Mouse (Mus musculus): ENCODE measurements around the gene AF067061.
"Not testable (repeated sequence)": the region's sequence is repeated elsewhere in the genome, so short reads cannot be mapped to it uniquely, and the experiment has no call there.

The AF067061 gene

DNA sequence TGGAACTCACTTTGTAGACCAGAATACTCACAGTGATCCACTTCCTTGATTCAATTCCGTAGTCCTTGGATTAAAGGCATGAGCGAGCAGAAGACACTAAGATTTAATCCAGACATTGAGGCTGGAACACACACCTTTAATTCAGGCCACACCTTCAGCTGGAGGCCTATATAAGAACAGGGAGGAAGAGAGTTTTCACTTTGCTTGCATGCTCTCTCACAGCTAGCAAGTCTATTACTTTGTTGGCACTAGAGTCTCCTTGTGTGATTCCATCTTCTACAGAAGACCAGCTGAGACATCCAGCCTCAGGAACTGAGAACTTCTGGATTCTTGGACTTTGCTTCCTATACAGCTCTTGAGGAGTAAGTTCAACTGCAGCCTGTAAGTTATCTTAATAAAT, at the start of gene AF067061:
AF067061 (plus strand) TSS at position 245 of the 400 bp plus-strand sequence.
- DNase-seq (ENCODE audit: low spot score) = not testable (repeated sequence)

DNA sequence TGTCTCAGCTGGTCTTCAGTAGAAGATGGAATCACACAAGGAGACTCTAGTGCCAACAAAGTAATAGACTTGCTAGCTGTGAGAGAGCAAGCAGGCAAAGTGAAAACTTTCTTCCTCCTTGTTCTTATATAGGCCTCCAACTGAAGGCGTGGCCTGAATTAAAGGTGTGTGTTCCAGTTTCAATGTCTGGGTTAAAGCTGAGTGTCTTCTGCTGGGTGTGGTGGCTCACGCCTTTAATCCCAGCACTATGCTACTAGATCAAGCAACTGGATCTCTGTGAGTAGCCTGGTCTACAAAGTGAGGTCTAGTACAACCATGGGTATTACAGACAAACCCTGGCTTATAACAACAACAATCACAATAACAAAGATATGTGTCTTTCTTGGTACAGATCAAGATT, 47.1 kb upstream of the AF067061 start, which contains the start of gene Gm21762:
Gm21762 (minus strand) TSS at position 101 of the 400 bp plus-strand sequence.
- DNase-seq (ENCODE audit: low spot score) = not testable (repeated sequence)

DNA sequence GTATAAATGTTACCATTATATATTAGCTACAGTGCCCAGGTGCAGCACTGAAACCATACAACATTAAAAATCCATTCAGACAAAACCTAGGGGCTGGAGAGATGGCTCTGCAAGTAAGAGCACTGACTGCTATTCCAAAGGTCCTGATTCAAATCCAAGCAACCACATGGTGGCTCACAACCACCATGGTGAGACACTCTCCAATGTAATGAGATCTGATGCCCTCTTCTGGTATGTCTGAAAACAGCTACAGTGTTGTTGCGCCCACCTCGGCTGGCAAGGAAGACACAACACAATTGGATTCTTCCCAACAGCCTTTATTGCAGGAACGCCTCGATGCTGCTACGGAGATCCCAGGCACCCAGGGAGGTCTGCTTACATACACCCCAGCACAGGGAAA, 42.0 kb upstream of the AF067061 start:
- DNase-seq (ENCODE audit: low spot score) = not testable (repeated sequence)

DNA sequence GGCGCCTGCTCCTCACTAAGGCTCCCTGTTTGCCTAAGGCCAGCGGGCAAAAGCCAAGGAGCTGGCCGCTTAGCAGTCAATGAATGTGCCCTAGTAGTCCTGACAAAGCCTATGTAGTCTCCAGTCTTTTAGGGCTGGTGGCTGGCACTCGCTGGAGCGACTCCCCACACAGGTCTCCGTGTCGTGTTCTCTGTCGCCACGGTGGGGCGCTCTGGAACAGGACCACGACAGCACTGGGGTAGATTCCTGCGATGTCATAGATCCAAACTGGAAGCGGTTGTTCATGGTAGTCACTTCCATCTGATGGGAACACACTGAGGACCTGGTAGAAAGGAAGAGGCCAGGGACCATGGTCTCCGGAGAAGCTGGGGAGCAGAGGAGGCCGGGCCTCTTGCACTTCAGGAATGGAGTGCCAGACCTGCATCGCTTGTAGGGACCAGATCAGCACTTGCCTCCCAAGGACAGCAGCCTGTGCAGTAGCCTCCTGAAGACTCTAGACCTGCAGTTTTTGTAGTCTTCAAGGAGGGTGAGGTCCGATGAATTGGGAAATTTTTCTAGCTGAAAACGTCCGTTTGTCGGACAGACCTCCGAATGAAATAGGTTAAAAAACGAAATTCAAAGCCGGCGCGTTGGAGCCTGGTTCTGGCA, 39.8 kb upstream of the AF067061 start:
- not testable (repeated sequence) for DNase-seq (ENCODE audit: low spot score)

DNA sequence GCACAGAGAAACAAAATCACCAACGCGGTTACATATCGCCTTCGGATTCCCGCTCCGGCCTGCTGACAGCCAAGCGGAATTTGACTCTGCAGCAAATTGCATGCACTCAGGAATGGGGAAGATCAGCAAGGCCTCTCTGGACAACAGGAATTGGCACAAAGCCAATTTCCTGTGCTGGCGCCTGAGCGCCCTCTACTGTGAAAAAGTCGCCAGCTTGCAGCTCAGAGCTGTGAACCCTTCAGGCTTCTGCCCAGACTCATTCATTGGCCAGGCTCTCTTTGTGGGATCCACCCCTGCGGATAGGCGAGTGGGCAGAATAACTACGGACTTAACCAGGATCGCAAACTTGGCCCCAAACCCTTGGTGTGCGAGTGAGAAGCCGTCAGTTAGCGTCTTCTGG, 31.1 kb upstream of the AF067061 start:
- not testable (repeated sequence) for DNase-seq (ENCODE audit: low spot score)

DNA sequence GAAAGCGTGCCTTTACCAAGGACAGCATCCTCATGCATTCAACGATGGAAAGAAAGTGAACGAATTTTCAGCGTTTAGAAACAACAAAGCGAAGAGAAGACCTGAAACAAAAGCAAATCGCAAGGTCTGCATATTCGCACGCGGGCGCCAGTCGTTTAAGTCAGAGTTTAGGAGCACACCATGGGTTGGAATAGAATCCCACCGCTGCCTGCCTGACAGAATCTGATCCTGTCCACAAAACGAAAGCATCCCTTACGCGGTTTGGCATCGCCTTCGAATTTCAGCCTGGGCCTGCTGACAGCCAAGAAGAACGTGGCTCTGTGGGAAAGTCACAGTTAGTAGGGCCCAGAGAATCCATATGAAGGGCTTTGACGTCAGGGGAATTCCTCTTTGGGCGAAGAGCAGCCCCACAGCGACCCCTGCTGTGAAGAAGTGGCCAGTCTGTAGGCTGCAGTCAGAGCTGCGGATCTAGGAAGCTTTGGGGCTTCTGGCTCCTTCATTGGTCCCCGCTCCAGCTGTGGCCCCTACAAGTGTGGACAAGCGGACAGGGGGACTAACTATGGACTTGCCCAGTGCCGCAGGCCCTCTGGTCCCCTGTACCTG, 30.4 kb upstream of the AF067061 start:
- not testable (repeated sequence) for DNase-seq (ENCODE audit: low spot score)

DNA sequence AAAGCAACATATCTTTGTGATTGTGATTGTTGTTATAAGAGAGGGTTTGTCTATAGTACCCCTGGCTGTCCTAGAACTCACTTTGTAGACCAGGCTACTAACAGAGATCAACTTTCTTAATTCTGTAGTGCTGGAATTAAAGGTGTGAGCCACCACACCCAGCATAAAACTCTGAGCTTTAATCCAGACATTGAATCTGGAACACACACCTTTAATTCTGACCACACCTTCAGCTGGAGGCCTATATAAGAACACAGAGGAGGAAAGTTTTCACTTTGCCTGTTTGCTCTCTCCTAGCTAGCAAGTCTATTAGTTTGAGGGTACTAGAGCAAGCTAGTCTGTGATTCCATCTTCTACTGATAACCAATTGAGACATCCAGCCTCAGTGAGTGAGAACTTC, 24.1 kb upstream of the AF067061 start, which contains the start of gene Gm21731:
Gm21731 (plus strand) TSS at position 301 of the 400 bp plus-strand sequence.
- DNase-seq (ENCODE audit: low spot score) = not testable (repeated sequence)

DNA sequence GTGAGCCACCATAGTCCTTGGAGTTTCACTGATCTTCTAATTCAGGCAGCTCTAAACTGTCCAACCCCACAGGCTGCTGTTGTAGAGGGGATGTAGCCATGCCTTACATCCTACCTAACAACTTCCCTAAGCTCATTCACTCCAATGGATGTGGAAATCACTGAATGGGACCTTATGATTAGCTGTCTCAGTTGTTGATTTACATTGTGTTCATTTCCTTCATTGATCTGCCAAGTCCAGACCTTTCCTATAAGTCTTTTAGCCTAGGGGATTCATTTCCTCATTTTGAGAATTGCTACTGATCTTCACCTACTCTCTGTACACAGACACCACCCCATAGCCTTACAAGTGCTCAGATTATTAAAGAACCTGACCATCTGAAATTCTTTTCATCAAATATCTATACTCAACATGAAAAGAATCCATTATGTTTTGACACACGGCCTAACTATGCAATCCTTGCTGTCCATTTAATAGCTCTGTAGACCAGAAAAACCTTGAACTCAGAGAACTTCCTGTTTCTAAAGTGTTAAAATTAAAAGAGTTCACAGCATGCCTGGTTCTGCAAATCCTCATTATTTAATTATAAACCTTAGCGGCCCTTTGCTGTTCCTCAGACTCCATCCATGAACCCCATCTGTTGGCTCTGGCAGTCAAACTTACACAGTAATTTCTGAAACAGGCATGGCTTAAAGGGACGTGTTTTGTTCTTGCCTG, 11.5 kb upstream of the AF067061 start:
- DNase-seq (ENCODE audit: low spot score) = not testable (repeated sequence)

DNA sequence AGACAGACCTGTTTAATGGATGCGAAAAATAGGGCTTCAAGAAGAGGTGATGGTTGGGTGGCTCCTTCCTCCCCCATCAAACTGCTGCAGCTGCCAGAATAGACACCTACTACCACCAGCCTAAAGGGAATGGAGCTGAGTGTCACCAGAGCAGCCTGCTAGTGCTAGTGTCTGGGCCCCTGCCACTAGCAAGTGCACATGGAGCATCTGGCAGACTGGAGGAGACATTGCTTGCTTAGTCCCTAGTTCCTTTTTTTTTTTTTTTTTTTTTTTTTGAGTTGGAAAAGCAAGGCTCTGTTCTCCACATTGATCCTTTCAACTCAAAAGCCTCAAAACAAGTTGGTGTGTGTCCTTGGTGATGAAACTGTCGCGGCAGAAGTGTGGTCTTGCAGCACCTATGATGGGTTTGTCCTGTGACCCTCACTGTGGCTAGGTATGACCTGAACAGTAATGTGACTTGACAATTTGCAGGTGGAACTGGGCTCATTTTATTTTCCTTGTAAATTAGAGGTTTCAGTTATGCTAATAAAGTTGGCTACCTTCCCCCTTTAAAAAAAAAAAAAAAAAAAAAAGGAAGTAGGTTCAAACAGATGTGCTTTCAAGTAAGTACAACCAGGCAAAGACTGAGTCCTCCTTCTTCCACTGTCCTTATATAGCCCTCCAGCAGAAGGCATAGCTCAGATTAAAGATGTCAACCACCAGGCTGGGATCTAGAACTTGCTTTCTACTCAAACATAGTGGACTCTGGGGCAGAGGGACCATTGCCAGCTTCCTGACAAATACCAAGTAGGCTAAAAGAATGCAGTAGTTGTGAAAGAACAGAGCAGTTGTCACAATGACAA, 3.9 kb upstream of the AF067061 start:
- not testable (repeated sequence) for DNase-seq (ENCODE audit: low spot score)

DNA sequence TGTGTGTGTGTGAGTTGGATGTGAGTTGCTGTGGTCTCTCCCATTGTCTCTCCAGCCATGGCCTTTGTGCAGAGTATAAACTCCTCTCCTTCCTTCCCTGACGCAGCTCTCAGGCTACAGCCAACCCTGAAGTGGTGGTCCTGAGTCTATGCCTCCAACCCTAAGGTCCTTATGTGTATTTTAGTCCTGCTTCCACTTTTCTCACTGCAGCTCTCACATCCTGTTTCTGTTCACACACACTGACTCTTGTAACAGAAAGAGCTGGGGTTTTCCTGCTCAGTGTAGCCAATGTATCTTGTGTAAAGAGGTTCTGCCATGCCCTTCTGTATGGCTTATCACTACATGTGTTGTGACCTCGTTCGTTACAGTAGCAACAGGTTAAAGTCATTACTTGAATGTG, 3.2 kb upstream of the AF067061 start:
- not testable (repeated sequence) for DNase-seq (ENCODE audit: low spot score)

DNA sequence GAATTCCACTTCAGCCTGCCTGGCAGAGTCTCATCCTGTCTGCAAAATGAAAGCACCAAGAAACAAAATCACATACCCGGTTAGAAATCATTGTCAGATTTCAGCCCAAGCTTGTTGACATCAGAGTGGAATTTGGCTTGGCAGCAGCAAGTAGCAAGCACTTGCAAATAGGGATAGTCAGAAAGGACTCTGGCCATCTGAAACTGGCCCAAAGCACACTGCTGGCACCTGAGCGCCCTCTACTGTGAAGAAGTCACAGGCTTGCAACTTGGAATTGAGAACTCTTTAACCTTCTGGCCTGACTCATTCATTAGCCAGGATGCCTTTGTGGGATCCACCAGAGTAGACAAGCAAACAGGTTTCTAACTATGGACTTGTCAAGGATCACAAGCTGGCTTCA, 14.9 kb downstream of the AF067061 start:
- DNase-seq (ENCODE audit: low spot score) = not testable (repeated sequence)

DNA sequence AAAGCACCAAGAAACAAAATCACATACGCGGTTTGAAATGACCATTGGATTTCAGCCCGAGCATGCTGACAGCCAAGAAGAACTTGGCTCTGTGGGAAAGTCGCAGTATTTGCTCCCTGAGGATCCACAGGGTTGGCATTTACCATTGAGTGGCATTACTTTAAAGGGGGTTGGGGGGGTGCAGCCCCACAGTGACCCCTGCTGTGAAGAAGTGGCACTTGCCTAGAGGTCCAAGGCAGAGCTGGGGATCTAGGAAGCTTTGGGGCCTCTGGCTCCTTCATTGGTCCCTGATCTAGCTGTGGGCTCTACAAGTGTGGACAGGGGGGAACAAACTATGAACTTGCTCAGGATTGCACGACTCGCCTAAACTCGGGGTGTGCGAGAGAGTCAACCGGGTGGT, 15.9 kb downstream of the AF067061 start:
- no peak for DNase-seq (ENCODE audit: low spot score)

DNA sequence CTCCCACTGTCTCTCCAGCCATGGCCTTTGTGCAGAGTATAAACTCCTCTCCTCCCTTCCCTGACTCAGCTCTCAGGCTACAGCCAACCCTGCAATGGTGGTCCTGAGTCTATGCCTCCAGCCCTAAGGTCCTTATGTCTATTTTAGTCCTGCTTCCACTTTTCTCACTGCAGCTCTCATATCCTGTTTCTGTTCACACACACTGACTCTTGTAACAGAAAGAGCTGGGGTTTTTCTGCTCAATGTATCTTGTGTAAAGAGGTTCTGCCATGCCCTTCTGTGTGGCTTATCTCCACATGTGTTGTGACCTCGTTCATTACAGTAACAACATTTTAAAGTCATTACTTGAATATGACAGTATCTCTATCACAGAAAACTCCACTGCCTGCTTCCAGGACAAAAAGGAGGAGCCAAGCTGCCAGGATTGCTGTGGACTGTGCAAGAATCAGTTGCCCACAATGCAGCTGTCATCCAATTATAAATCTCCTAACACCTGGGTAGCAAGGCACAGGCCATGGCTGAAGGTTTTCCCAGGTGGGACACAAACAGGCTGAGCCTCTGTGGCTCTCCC, 36.5 kb downstream of the AF067061 start:
- DNase-seq (ENCODE audit: low spot score) = no peak

DNA sequence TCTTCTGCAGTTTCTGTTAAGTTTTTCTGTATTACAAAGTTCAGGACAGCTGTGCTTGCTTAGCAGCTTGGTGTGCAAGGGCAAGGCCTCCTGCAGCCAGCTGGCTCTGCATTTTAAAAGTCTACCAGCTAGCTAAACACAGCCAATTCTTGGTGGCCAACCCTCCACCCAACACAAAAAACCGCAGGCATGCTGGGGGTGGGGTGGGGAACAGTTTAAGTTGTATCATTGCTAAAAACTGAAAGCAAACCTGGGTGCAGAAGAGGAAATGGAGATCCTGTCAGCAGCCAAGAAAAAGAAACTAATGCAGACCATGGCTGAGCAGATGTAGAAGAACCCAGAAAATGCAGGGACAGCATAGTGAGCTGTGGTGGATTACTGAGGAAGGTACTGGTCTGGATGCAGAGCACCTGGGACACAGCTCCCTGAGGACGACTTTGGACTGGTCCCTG, 37.1 kb downstream of the AF067061 start, which contains the start of gene BC147527:
BC147527 (plus strand) TSS at position 402 of the 452 bp plus-strand sequence.
- no peak for DNase-seq (ENCODE audit: low spot score)

DNA sequence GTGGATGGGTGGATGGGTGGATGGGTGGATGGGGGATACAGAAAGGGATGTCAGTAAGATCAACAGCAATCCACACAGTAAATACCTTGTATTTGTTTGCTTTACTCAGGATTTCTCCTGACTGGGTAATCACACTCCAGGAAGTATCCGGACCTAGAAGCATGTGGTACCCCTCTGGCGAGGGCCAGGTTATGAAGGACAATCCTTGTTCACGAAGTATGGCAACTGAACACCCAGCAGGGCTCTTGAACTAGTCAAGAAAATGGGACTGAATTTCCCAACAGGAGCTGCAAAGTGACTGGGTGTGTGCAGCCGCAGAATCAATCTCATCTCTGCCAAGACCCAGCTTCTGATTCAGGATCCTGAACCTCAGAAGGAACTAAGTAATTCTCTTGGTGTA, 37.9 kb downstream of the AF067061 start:
- DNase-seq (ENCODE audit: low spot score) = no peak

DNA sequence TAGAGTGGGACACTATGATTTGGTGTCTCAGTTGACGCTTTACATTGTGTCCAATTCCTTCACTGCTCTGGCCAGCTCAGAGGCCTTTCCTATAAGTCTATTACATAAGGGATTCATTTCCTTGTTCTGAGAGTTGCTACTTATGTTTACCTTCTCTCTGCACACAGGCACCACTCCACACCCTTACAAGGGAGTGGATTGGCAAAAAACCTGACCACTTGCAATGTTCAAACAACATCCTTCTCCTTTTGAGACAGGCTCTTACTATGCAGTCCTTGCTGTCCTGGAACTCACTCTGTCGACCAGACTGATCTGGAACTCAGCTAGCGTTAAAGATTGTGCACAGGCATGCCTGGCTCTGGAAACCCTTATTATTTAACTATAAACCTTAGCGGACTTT, 47.8 kb downstream of the AF067061 start:
- no peak for DNase-seq (ENCODE audit: low spot score)

DNA sequence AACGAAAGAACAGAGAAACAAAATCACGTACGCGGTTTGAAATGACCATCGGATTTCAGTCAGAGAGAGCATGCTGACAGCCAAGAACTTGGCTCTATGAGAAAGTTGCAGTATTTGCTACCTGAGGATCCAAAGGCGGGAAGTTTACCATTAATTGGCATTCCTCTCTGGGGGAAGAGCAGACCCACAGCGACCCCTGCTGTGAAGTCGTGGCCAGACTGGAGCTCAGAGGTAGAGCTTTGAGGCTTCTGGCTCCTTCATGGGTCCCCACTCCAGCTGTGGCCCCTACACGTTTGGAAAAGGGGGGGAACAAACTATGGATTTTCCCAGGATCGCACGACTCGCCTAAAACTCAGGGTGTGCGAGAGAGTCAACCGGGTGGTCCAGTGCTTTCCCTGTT, 50.7 kb downstream of the AF067061 start:
- DNase-seq (ENCODE audit: low spot score) = no peak

Measured in spleen, adult 12 weeks (tissue).